Mouse (Mus musculus): ENCODE results near the gene Cyp17a1. TPM values are rescaled to one million over a fixed set of nuclear protein-coding genes. Genes with fewer than 3 reads are reported as not detected.
A peak's percentile ranks its signal among the peaks of the same experiment; 100 is the strongest.

Cyp17a1 gene
- polyA plus RNA-seq, 1 experiment from 2014 or later, result not detected

DNA sequence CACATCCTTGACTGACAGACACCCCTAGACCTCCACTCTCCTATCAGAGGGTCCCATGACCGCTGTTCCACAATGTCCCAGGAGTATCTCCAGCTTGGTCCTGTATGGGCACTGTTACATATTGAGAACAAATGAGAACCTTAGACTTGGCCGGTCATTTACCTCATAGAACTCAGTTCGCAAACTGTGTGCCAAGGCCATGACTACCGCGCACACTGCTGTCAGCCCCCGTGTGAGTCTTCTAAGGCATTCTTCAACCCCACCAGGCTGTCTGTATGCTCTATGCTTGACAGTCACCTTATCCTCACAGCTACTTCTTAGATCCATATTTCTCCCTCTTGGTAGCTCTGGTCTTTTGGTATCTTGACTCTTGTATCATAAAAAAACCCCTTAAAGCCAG is 53.5 kb downstream of the Cyp17a1 start:
- H3K9ac ChIP-seq, result no peak overlapping the region
- ATAC-seq (ENCODE audit: low FRiP score), result no peak
- H3K4me3 ChIP-seq, result no peak overlapping the region
- H3K27me3 ChIP-seq, result no peaks in the 10 kb centered on the region
- no peaks in the 10 kb centered on the region for H3K9me3 ChIP-seq
- peaks cover 67% of the 10 kb centered on the region for H3K4me1 ChIP-seq (replicated peaks)
- H3K4me2 ChIP-seq, result no peak overlapping the region
- H3K27ac ChIP-seq, result peak overlapping the region; percentile 70
- 93% methylated on average over 6 of the region's 6 CpGs for WGBS
- peaks cover 3% of the 10 kb centered on the region for H3K36me3 ChIP-seq

DNA sequence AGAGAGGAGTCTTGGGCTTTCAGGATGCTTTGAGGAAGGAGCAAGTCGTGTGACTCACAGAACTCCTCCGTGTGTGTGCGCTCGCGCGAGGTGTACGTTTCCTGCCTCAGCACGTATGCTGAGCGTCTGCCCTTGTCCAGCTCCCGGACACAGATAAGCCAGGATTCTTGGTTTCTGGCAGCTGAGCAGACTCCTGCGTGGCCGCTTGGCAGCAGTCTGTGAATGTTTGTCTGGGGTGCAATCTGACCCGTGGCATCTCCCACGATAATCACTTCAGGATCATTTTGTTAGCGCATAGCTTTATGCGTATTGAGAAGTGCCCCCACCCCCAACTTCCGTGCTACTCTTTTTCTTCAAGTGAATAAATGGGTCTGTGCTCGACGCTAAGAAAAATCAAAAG is 54.0 kb downstream of the Cyp17a1 start:
- peaks cover 8% of the 10 kb centered on the region for H3K36me3 ChIP-seq
- H3K9me3 ChIP-seq, result no peaks in the 10 kb centered on the region
- no peak overlapping the region for H3K4me2 ChIP-seq
- H3K4me3 ChIP-seq, result no peak overlapping the region
- no peak for ATAC-seq (ENCODE audit: low FRiP score)
- H3K27me3 ChIP-seq, result no peaks in the 10 kb centered on the region
- 81% methylated on average over 19 of the region's 19 CpGs for WGBS
- H3K27ac ChIP-seq, result peak overlapping the region; percentile 55
- H3K4me1 ChIP-seq (replicated peaks), result peaks cover 61% of the 10 kb centered on the region
- no peak overlapping the region for H3K9ac ChIP-seq

- H3K9me3 ChIP-seq, result no peaks in the 10 kb centered on the region
- H3K4me1 ChIP-seq (replicated peaks), result peaks cover 55% of the 10 kb centered on the region
- H3K27me3 ChIP-seq, result no peaks in the 10 kb centered on the region
- no peak overlapping the region for H3K27ac ChIP-seq
- 49% methylated on average over 9 of the region's 9 CpGs for WGBS
- ATAC-seq (ENCODE audit: low FRiP score), result no peak
- no peak overlapping the region for H3K9ac ChIP-seq
- H3K36me3 ChIP-seq, result peaks cover 15% of the 10 kb centered on the region
- no peak overlapping the region for H3K4me3 ChIP-seq
- H3K4me2 ChIP-seq, result no peak overlapping the region
Measured at GRCm38 (mm10) chr19:46618322-46618721, 54.6 kb downstream of the Cyp17a1 start.

DNA sequence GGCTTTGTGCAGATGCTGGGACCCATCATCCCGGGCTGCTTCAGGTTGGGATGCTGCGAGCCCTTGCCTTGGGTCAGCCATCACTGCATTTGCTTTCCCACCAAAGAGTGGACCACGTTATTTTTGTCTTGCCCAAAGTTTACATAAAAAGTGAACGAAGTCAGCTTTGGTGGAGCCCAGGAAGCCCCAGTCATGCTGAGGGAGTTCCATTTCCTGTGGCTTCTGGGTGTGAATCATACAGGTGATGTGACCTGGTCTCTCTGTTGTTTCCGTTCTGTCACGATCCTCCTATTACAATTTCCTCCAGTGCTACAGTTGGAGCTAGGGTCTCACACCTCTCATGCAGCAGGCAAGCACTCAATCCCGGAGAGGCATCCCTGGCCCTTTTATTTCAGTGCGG is 55.6 kb downstream of the Cyp17a1 start:
- H3K9ac ChIP-seq, result no peak overlapping the region
- H3K27me3 ChIP-seq, result no peaks in the 10 kb centered on the region
- peaks cover 21% of the 10 kb centered on the region for H3K36me3 ChIP-seq
- 89% methylated on average over 8 of the region's 8 CpGs for WGBS
- H3K4me3 ChIP-seq, result no peak overlapping the region
- H3K9me3 ChIP-seq, result no peaks in the 10 kb centered on the region
- no peak for ATAC-seq (ENCODE audit: low FRiP score)
- no peak overlapping the region for H3K4me2 ChIP-seq
- H3K27ac ChIP-seq, result no peak overlapping the region
- peaks cover 45% of the 10 kb centered on the region for H3K4me1 ChIP-seq (replicated peaks)

Other genes starting within 250 kb of the Cyp17a1 start
- gene Trim8, start 171.5 kb downstream of the Cyp17a1 start, polyA plus RNA-seq (2015; fragmentation: Nextera tagmentation; extraction: Ambion mirVana), result 29.7 and 31.6 TPM in 2 replicates
- gene Arl3, start 100.0 kb downstream of the Cyp17a1 start, polyA plus RNA-seq (2015; fragmentation: Nextera tagmentation; extraction: Ambion mirVana), result 212 and 220 TPM in 2 replicates
- 10.3 and 12.6 TPM in 2 replicates for gene Sfxn2, start 99.8 kb downstream of the Cyp17a1 start, polyA plus RNA-seq (2015; fragmentation: Nextera tagmentation; extraction: Ambion mirVana)
- 42.2 and 44.5 TPM in 2 replicates for gene Wbp1l, start 74.1 kb downstream of the Cyp17a1 start, polyA plus RNA-seq (2015; fragmentation: Nextera tagmentation; extraction: Ambion mirVana)
- gene Borcs7, start 16.7 kb upstream of the Cyp17a1 start, polyA plus RNA-seq (2015; fragmentation: Nextera tagmentation; extraction: Ambion mirVana), result 20.9 and 24.5 TPM in 2 replicates
- 37.3 and 37.4 TPM in 2 replicates for gene As3mt, start 34.3 kb upstream of the Cyp17a1 start, polyA plus RNA-seq (2015; fragmentation: Nextera tagmentation; extraction: Ambion mirVana)
- gene Cnnm2, start 88.4 kb upstream of the Cyp17a1 start, polyA plus RNA-seq (2015; fragmentation: Nextera tagmentation; extraction: Ambion mirVana), result 5.2 and 5.8 TPM in 2 replicates